Mouse (Mus musculus) hindbrain, embryonic 11.5 days (tissue): ENCODE data around the gene Agbl3. TPM values are rescaled to one million over a fixed set of nuclear protein-coding genes. Genes with fewer than 3 reads are reported as not detected.
A peak's percentile ranks its signal among the peaks of the same experiment; 100 is the strongest.

Experiments used
- ATAC-seq: fragments of 200-750 bp; cut with Nextera tagmentation; 2 replicates; pipeline ENCODE4 v1.8.0; 2017; ENCODE audit warnings: mild to moderate bottlenecking, moderate TSS enrichment, moderate library complexity; ENCODE audit not compliant: low FRiP score
- DNase-seq: peaks from one replicate; pipeline ENCODE4 v3.0.0-alpha.2; 2015; ENCODE audit warnings: low spot score
- H3K27ac ChIP-seq: fragments of 300-500 bp; sonication (generic); 2 replicates; pipeline ENCODE4 v1.5.1; 2014; ENCODE audit warnings: mild to moderate bottlenecking, low read depth, low read length
- H3K27me3 ChIP-seq: fragments of 300-500 bp; sonication (generic); 2 replicates; pipeline ENCODE4 v1.6.1; 2014; ENCODE audit warnings: mild to moderate bottlenecking, low read length, moderate library complexity, mixed read lengths; ENCODE audit not compliant: control insufficient read depth, insufficient read depth
- H3K36me3 ChIP-seq: fragments of 300-500 bp; sonication (generic); 2 replicates; pipeline ENCODE4 v1.6.1; 2014; ENCODE audit warnings: mild to moderate bottlenecking, low read length, moderate library complexity, mixed read lengths; ENCODE audit not compliant: control insufficient read depth, insufficient read depth
- H3K4me1 ChIP-seq: fragments of 300-500 bp; sonication (generic); replicated peaks from 2 replicates; pipeline ENCODE4 v1.6.1; 2014; ENCODE audit warnings: low read length, mixed read lengths; ENCODE audit not compliant: control insufficient read depth, insufficient read depth
- H3K4me2 ChIP-seq: fragments of 300-500 bp; sonication (generic); replicated peaks from 2 replicates; pipeline ENCODE4 v1.6.1; 2014; ENCODE audit warnings: mild to moderate bottlenecking, low read depth, low read length
- H3K4me3 ChIP-seq: fragments of 300-500 bp; sonication (generic); 2 replicates; pipeline ENCODE4 v1.5.1; 2014; ENCODE audit warnings: low read depth, low read length
- H3K9ac ChIP-seq: fragments of 300-500 bp; sonication (generic); 2 replicates; pipeline ENCODE4 v1.6.1; 2014; ENCODE audit warnings: low read depth, low read length
- H3K9me3 ChIP-seq: fragments of 300-500 bp; sonication (generic); 2 replicates; pipeline ENCODE4 v1.6.1; 2016; ENCODE audit warnings: low read length; ENCODE audit not compliant: control insufficient read depth
- WGBS: fragments of 180-500 bp; shearing (Covaris S2); extraction: QIAGEN DNeasy Blood & Tissue Kit; methylation state at CpG from one replicate; pipeline ENCODE4 v1.1.7; 2014; 5-methylcytosine and 5-hydroxymethylcytosine counted together
- polyA plus RNA-seq: library from polyadenylated mRNA; unstranded; fragments of >200 nt; fragmentation: Nextera tagmentation; extraction: Ambion mirVana; gene quantifications from 2 replicates; pipeline ENCODE4 v1.2.1, GENCODE M21; 2014

Gene Agbl3
- polyA plus RNA-seq, 1 experiment from 2014 or later: 7.1 TPM

DNA sequence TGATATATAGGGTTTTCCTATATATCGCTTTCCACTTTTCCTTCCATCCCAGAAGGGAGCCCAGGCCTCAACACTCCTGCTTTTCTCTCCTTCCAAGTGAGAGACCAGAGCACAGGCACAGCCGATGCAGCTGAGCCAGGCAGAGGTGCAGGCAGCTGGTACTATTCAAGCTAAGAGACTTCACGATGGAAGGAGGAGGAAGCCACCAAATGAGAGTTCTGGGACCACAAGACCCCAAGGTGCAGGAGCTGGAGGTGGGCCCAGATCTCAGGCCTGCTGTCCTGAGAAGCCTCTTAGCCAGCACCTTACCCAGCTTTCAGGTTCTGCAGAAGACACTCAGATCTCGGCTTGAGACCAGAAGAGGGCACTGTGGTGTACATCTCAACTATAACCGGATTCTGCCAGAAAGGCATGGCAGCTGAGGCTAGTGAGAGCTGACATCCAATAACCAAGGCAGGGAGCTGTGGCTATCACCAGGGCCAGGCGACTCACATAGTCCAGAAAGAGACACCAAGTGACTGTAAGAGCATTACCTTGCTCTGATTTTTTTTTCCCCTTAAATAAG, 99.8 kb downstream of the Agbl3 start:
- H3K4me3 ChIP-seq: no peak overlapping the region
- H3K9me3 ChIP-seq: no peaks in the 10 kb centered on the region
- ATAC-seq (no peak), DNase-seq (peak; percentile 44)
- no peaks in the 10 kb centered on the region for H3K4me1 ChIP-seq
- no peaks in the 10 kb centered on the region for H3K36me3 ChIP-seq
- no peak overlapping the region for H3K9ac ChIP-seq
- WGBS: 58% methylated on average over 6 of the region's 6 CpGs
- no peak overlapping the region for H3K27ac ChIP-seq
- no peaks in the 10 kb centered on the region for H3K27me3 ChIP-seq
- H3K4me2 ChIP-seq: no peak overlapping the region

DNA sequence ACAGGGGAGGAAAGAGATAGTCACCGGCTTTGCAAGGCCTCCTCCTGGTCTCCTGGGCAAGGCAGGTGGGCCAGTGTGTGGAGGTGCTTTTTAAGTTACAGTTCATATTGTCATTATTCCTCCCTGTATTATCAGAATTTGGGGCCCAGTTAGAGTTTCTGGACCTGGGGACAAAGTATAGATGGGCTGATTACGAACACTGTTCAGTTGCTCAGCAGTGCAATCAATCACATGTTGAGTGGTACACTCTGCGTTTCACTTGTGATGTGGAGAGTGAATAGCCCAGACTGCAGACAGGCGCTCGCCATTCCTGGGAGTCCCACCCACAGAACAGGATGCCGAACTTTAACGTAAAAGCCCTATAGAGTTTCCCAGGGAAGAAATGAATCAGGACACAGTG, 104.5 kb downstream of the Agbl3 start:
- ATAC-seq: no peak
- 90% methylated on average over 7 of the region's 7 CpGs for WGBS

DNA sequence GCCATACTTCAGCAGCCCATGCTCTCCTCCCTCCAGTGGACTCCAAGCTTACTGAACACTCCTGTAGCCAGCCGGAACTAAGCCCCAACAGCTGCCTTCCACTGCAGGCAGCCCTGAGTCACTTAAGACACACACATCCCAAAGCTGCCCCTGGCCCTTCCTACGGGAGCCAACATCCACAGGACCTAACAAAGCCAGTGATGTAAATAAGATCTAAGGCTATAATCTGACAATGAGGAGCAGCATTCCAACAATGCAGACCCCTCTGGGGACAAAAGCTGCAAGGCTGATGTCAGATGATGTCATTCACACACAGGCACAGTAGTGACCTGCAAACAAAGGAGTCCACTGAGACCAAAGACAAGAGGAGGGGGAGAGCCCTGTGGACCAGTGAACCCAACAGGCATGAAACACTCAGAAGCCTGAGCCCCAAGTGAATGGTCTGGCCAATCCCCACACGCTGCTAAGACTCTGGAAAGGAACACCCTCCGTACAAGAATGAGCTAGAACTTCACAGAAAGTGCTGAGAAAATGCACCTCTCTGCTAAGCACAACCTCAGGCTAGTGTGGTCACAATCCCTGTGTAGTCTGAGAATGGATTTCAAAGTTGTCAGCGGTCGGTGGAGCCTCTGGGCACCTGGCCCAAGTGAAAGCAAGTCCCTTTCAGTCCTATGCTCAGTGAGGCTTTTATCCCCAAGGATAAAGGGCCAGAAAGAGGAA, 107.1 kb downstream of the Agbl3 start:
- H3K4me3 ChIP-seq: no peak overlapping the region
- ATAC-seq (peak; percentile 82), DNase-seq (peak; percentile 67)
- H3K4me2 ChIP-seq: no peak overlapping the region
- no peaks in the 10 kb centered on the region for H3K36me3 ChIP-seq
- 48% methylated on average over 6 of the region's 6 CpGs for WGBS
- no peaks in the 10 kb centered on the region for H3K27me3 ChIP-seq
- H3K27ac ChIP-seq: peak overlapping the region; percentile 65
- no peaks in the 10 kb centered on the region for H3K9me3 ChIP-seq
- peak overlapping the region; percentile 42; the same call in 1 of the 2 replicates for H3K9ac ChIP-seq
- H3K4me1 ChIP-seq: peaks cover 8% of the 10 kb centered on the region

More for the DNA sequence above, 104.5 kb downstream of the Agbl3 start:
- H3K9me3 ChIP-seq: no peaks in the 10 kb centered on the region
- H3K4me2 ChIP-seq: no peak overlapping the region
- no peak overlapping the region for H3K4me3 ChIP-seq
- no peaks in the 10 kb centered on the region for H3K27me3 ChIP-seq
- peaks cover 8% of the 10 kb centered on the region for H3K4me1 ChIP-seq
- H3K36me3 ChIP-seq: no peaks in the 10 kb centered on the region
- H3K9ac ChIP-seq: no peak overlapping the region
- H3K27ac ChIP-seq: no peak overlapping the region
- no peak for DNase-seq

GRCm38 (mm10) chr6:34889185-34889584, 109.0 kb downstream of the Agbl3 start:
- 45% methylated on average over 4 of the region's 4 CpGs for WGBS
- Histone ChIP-seq H3K4me1 (peaks cover 8% of the 10 kb centered on the region), H3K4me3 (no peak overlapping the region), H3K9me3 (no peaks in the 10 kb centered on the region), H3K27ac (no peak overlapping the region), H3K36me3 (no peaks in the 10 kb centered on the region), H3K4me2 (no peak overlapping the region), H3K9ac (no peak overlapping the region), H3K27me3 (no peaks in the 10 kb centered on the region)
- ATAC-seq: no peak
- DNase-seq: no peak

DNA sequence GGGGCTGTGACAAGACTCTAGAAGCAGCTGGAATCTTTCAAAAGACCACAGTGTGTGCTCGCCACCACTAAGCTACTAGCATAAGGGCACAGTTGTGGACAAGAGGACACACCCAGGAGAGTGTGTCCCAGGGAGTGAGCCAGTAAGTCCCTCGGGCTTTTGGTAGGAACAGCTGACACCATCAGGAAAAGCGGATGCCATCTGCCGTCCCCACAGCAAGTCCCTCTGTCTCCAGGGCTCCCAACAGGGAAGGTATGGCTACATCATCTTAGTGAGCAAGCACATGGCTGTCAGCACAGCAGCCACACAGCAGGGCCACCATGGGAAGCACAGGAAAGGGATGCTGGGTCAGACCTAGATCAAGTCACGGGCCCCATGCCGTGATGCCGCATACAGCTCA, 115.3 kb downstream of the Agbl3 start:
- 79% methylated on average over 7 of the region's 7 CpGs for WGBS
- H3K27me3 ChIP-seq: no peaks in the 10 kb centered on the region
- peaks cover 4% of the 10 kb centered on the region for H3K36me3 ChIP-seq
- ATAC-seq: no peak
- H3K9ac ChIP-seq: no peak overlapping the region
- no peak overlapping the region for H3K4me3 ChIP-seq
- no peak overlapping the region for H3K4me2 ChIP-seq
- no peaks in the 10 kb centered on the region for H3K4me1 ChIP-seq
- H3K27ac ChIP-seq: no peak overlapping the region
- H3K9me3 ChIP-seq: no peaks in the 10 kb centered on the region
- no peak for DNase-seq

GRCm38 (mm10) chr6:34896168-34896780, 116.0 kb downstream of the Agbl3 start:
- Histone ChIP-seq H3K4me2 (no peak overlapping the region), H3K27ac (no peak overlapping the region), H3K36me3 (peaks cover 4% of the 10 kb centered on the region), H3K9ac (no peak overlapping the region), H3K4me3 (no peak overlapping the region), H3K4me1 (no peaks in the 10 kb centered on the region), H3K27me3 (no peaks in the 10 kb centered on the region), H3K9me3 (no peaks in the 10 kb centered on the region)
- peak; percentile 13 for DNase-seq
- ATAC-seq: 0 out of 2 replicates have a peak, but pooled peaks have one; percentile 27
- 53% methylated on average over 16 of the region's 16 CpGs for WGBS

DNA sequence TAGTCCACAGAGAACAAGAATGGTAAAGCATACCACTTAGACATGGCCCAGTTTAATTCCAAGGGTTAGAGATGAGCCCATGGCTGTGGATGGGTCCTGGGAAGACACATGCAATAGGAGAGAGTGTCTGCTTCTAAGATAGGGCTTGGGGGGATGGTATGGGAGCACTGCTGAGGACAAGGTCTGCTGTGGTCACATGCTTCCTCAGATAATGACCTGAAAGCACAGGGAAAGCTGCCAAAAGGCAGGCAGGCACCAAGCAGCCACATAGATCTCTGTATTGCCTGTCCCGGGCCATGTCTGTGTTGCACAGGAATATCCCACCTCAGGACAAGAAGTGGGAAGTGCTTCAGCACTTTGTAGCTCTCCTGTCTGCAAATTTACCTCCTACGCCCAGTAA, 118.9 kb downstream of the Agbl3 start:
- no peaks in the 10 kb centered on the region for H3K9me3 ChIP-seq
- peaks cover 4% of the 10 kb centered on the region for H3K36me3 ChIP-seq
- 95% methylated on average over 2 of the region's 2 CpGs for WGBS
- ATAC-seq: no peak
- no peak overlapping the region for H3K4me3 ChIP-seq
- no peak for DNase-seq
- no peak overlapping the region for H3K9ac ChIP-seq
- H3K27ac ChIP-seq: no peak overlapping the region
- no peaks in the 10 kb centered on the region for H3K27me3 ChIP-seq
- H3K4me2 ChIP-seq: no peak overlapping the region
- H3K4me1 ChIP-seq: no peaks in the 10 kb centered on the region

- Histone ChIP-seq H3K4me1 (no peaks in the 10 kb centered on the region), H3K9me3 (no peaks in the 10 kb centered on the region), H3K27ac (no peak overlapping the region), H3K27me3 (no peaks in the 10 kb centered on the region), H3K36me3 (peaks cover 8% of the 10 kb centered on the region), H3K4me3 (no peak overlapping the region), H3K4me2 (no peak overlapping the region), H3K9ac (no peak overlapping the region)
- 71% methylated on average over 2 of the region's 2 CpGs for WGBS
- no peak for DNase-seq
- ATAC-seq: no peak
These were observed 120.8 kb downstream of the Agbl3 start for GRCm38 (mm10) chr6:34900990-34901389.
